Mouse (Mus musculus): ENCODE measurements around the gene Tdp1. TPM values are rescaled to one million over a fixed set of nuclear protein-coding genes. Genes with fewer than 3 reads are reported as not detected.

Gene Tdp1
- polyA plus RNA-seq, 1 experiment from 2014 or later: 80.6 TPM

DNA sequence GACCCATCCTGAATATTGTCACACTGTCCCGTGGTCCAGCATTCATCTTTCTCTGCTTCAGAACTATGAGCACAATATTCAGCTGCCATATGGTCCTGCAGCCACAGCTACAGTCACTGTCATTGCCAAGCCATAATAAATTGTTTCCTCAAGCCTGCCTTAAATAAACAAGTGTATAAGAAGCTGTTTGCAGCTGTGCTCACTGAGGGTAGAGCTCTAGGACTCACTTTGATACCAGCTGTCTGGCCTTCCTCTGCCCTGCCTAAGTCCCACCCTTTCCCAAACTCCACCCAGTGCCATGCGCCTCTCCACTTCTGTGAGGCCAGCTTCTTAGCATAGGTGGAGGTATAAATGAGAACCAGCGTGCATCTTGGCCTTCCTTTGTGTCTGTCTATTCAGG, 49.3 kb downstream of the Tdp1 start:
- H3K36me3 ChIP-seq (ENCODE audit: control insufficient read depth, insufficient read depth, low read length): peaks cover 33% of the 10 kb centered on the region
- no peak for ATAC-seq
- no peak overlapping the region for H3K9ac ChIP-seq (ENCODE audit: low read length)
- no peak overlapping the region for H3K27ac ChIP-seq (ENCODE audit: low read depth, low read length)
- no peaks in the 10 kb centered on the region for H3K27me3 ChIP-seq (replicated peaks; ENCODE audit: control insufficient read depth, insufficient read depth, low read length)
- no peak overlapping the region for H3K4me2 ChIP-seq (ENCODE audit: low read length)
- WGBS: 93% methylated on average over 3 of the region's 3 CpGs
- H3K4me1 ChIP-seq (ENCODE audit: control insufficient read depth, insufficient read depth, low read length): no peaks in the 10 kb centered on the region
- no peaks in the 10 kb centered on the region for H3K9me3 ChIP-seq (replicated peaks; ENCODE audit: control insufficient read depth, low read length)
- no peak overlapping the region for H3K4me3 ChIP-seq (ENCODE audit: low read depth, low read length)
- DNase-seq (ENCODE audit: low spot score): no peak

DNA sequence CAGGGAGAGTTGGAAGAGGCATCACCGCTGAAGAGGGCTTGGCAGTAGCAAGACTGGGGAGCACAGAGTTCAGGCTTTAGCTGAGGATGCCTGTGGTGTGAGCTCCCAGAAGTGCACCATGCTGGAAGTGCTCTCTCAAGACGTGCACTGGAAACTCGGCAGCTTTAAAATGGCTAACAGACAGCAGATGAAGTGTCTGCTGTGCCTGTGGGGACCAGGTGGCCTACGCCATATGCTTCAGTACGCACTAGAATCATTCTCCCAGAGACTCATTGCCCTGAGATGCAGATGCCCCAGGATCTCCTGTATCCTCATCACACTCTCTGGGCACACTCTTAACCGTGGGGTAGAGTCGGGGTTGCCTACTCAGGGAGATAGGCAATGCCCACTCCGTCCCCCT, 51.1 kb downstream of the Tdp1 start:
- Histone ChIP-seq H3K4me2 (ENCODE audit: low read length) (no peak overlapping the region), H3K9me3 (replicated peaks; ENCODE audit: control insufficient read depth, low read length) (no peaks in the 10 kb centered on the region), H3K27me3 (replicated peaks; ENCODE audit: control insufficient read depth, insufficient read depth, low read length) (no peaks in the 10 kb centered on the region), H3K4me3 (ENCODE audit: low read depth, low read length) (no peak overlapping the region), H3K4me1 (ENCODE audit: control insufficient read depth, insufficient read depth, low read length) (no peaks in the 10 kb centered on the region), H3K27ac (ENCODE audit: low read depth, low read length) (no peak overlapping the region), H3K9ac (ENCODE audit: low read length) (no peak overlapping the region), H3K36me3 (ENCODE audit: control insufficient read depth, insufficient read depth, low read length) (peaks cover 39% of the 10 kb centered on the region)
- WGBS: 83% methylated on average over 8 of the region's 8 CpGs
- DNase-seq (ENCODE audit: low spot score) (peak; percentile 17), ATAC-seq (no peak)

DNA sequence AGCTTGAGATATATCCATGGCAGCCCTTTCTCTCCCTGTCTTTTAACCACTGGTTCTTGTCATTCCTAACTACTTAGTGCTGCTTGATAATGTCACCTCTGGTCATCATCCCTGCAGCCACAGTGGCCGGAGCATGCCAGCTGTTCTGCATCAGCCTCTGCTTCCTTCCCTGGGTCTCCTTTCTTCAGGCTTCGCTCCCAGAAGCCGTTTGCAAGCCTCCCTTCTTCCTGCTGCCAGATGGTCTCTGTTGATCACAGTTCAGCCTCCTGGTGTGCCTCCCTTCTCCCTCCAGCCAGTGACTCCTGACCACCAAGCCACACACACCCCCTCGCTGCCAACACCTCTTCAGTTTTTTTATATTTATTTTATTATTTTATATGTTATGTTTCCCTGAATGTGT, 54.2 kb downstream of the Tdp1 start:
- H3K4me1 ChIP-seq (ENCODE audit: control insufficient read depth, insufficient read depth, low read length): no peaks in the 10 kb centered on the region
- no peak overlapping the region for H3K4me3 ChIP-seq (ENCODE audit: low read depth, low read length)
- no peak overlapping the region for H3K27ac ChIP-seq (ENCODE audit: low read depth, low read length)
- no peak for DNase-seq (ENCODE audit: low spot score)
- H3K4me2 ChIP-seq (ENCODE audit: low read length): no peak overlapping the region
- H3K36me3 ChIP-seq (ENCODE audit: control insufficient read depth, insufficient read depth, low read length): peaks cover 47% of the 10 kb centered on the region
- H3K27me3 ChIP-seq (replicated peaks; ENCODE audit: control insufficient read depth, insufficient read depth, low read length): no peaks in the 10 kb centered on the region
- WGBS: 86% methylated on average over 4 of the region's 4 CpGs
- H3K9ac ChIP-seq (ENCODE audit: low read length): no peak overlapping the region
- ATAC-seq: no peak
- H3K9me3 ChIP-seq (replicated peaks; ENCODE audit: control insufficient read depth, low read length): no peaks in the 10 kb centered on the region

DNA sequence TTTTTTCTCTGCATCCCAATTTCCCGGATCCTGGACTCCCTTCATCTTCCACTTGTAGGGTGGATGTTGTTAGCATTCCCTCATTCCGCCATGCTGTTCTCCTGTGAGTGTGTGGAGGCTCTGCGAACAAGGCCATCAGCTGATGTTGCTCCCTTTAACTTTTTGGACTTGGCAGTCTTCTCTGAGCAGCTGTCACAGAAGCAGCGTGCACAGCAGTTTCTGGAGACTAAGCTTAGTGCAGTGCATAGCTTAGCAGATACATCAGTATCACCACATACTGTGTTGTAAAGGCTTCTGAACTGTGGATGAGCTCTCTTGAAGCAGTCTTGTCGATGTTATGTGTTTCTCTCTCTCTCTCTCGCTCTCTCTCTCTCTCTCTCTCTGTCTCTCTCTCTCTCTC, 54.9 kb downstream of the Tdp1 start:
- Histone ChIP-seq H3K27me3 (replicated peaks; ENCODE audit: control insufficient read depth, insufficient read depth, low read length) (no peaks in the 10 kb centered on the region), H3K4me3 (ENCODE audit: low read depth, low read length) (no peak overlapping the region), H3K36me3 (ENCODE audit: control insufficient read depth, insufficient read depth, low read length) (peaks cover 52% of the 10 kb centered on the region), H3K9ac (ENCODE audit: low read length) (no peak overlapping the region), H3K9me3 (replicated peaks; ENCODE audit: control insufficient read depth, low read length) (no peaks in the 10 kb centered on the region), H3K4me2 (ENCODE audit: low read length) (no peak overlapping the region), H3K4me1 (ENCODE audit: control insufficient read depth, insufficient read depth, low read length) (no peaks in the 10 kb centered on the region), H3K27ac (ENCODE audit: low read depth, low read length) (no peak overlapping the region)
- DNase-seq (ENCODE audit: low spot score) (no peak), ATAC-seq (no peak)
- 92% methylated on average over 6 of the region's 6 CpGs for WGBS

DNA sequence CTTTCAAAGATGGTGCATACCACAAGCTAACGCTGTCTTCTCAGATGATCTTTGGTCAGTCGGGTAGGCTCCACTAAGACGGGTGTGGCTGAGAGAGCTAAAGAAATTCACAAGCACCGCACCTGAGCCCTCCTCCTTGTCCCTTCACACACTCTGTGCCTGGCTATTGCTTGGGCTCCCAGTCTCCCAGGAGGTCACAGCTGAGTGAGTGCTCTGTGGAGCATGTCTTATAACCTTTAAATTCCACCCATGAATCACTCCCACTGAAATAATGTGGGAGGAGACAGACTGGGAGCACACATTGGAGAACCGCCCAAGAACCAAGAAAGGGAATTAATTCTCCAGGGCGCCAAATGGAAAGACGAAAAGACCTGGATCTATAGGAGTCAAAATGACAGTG, 56.4 kb downstream of the Tdp1 start:
- Histone ChIP-seq H3K9ac (ENCODE audit: low read length) (no peak overlapping the region), H3K27ac (ENCODE audit: low read depth, low read length) (no peak overlapping the region), H3K4me2 (ENCODE audit: low read length) (no peak overlapping the region), H3K4me3 (ENCODE audit: low read depth, low read length) (no peak overlapping the region), H3K36me3 (ENCODE audit: control insufficient read depth, insufficient read depth, low read length) (peaks cover 53% of the 10 kb centered on the region), H3K9me3 (replicated peaks; ENCODE audit: control insufficient read depth, low read length) (no peaks in the 10 kb centered on the region), H3K27me3 (replicated peaks; ENCODE audit: control insufficient read depth, insufficient read depth, low read length) (no peaks in the 10 kb centered on the region), H3K4me1 (ENCODE audit: control insufficient read depth, insufficient read depth, low read length) (no peaks in the 10 kb centered on the region)
- 85% methylated on average over 7 of the region's 7 CpGs for WGBS
- DNase-seq (ENCODE audit: low spot score) (no peak), ATAC-seq (no peak)

DNA sequence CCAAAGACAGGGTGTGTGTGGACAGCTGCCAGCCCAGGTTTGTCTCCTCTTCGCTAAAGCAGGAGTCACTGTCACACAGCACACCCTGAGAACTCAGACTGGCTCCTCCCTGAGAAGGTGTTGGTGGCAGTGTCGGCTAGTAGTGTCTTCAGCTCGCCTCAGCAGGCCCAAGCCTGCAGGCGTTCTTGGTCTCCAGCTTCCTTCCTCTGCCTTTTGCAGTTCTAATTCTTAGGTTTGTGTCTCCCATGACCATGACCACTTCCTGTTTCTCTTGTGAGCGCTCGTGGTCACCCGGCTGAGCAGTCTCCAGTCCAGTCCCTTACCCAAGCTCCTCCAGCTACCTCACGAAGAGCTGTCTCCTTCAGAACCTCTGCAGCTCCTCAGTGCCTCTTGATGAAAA, 58.1 kb downstream of the Tdp1 start:
- Histone ChIP-seq H3K36me3 (ENCODE audit: control insufficient read depth, insufficient read depth, low read length) (peaks cover 57% of the 10 kb centered on the region), H3K4me3 (ENCODE audit: low read depth, low read length) (no peak overlapping the region), H3K9me3 (replicated peaks; ENCODE audit: control insufficient read depth, low read length) (no peaks in the 10 kb centered on the region), H3K9ac (ENCODE audit: low read length) (no peak overlapping the region), H3K27ac (ENCODE audit: low read depth, low read length) (no peak overlapping the region), H3K4me2 (ENCODE audit: low read length) (no peak overlapping the region), H3K27me3 (replicated peaks; ENCODE audit: control insufficient read depth, insufficient read depth, low read length) (no peaks in the 10 kb centered on the region), H3K4me1 (ENCODE audit: control insufficient read depth, insufficient read depth, low read length) (no peaks in the 10 kb centered on the region)
- ATAC-seq (no peak), DNase-seq (ENCODE audit: low spot score) (no peak)
- WGBS: 95% methylated on average over 8 of the region's 8 CpGs

DNA sequence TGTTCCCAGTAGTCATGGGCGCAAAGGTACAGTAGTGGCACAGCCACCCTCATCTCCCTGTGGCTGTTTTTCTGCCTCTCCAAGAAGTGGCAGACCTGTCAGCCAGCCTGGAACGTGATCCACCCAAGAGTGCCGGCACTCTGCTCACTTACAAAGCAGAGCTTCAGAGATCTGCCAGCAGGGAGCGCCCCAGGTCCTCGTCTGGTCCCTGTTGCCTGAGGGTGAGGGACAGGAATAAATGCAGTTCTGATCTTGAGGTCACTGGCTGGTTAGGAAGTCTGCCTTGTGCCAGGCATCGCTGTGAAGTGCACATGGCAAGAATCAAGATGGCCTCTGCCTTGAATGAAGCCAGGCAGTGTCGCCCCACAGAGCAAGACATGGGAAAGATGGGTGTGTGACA, 68.6 kb downstream of the Tdp1 start:
- DNase-seq (ENCODE audit: low spot score) (peak; percentile 54), ATAC-seq (no peak)
- 53% methylated on average over 7 of the region's 7 CpGs for WGBS
- Histone ChIP-seq H3K36me3 (ENCODE audit: control insufficient read depth, insufficient read depth, low read length) (peaks cover 13% of the 10 kb centered on the region), H3K9ac (ENCODE audit: low read length) (no peak overlapping the region), H3K4me1 (ENCODE audit: control insufficient read depth, insufficient read depth, low read length) (0 out of 2 replicates have a peak, but pooled peaks cover 3% of the 10 kb centered on the region), H3K4me3 (ENCODE audit: low read depth, low read length) (no peak overlapping the region), H3K9me3 (replicated peaks; ENCODE audit: control insufficient read depth, low read length) (no peaks in the 10 kb centered on the region), H3K4me2 (ENCODE audit: low read length) (no peak overlapping the region), H3K27ac (ENCODE audit: low read depth, low read length) (no peak overlapping the region), H3K27me3 (replicated peaks; ENCODE audit: control insufficient read depth, insufficient read depth, low read length) (no peaks in the 10 kb centered on the region)

DNA sequence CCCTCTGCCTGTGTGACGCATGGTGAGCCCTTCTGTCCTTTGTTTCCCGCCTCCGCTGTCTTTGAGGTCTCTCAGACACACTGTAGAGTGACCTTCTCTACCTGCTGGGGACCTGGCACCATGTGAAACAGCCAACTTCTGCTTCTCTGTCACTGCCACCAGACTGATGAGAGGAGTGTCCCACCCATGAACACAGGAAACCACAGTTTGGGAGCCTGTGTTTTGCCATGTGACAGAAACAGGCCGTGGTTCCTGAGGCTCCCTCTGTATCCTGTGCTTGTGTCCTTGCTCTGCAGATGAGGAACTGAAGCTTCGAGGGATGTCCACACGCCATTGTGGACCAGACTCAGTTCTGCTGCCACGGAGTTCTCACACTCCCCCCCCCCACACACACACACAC, 72.1 kb downstream of the Tdp1 start:
- Histone ChIP-seq H3K9me3 (replicated peaks; ENCODE audit: control insufficient read depth, low read length) (no peaks in the 10 kb centered on the region), H3K27me3 (replicated peaks; ENCODE audit: control insufficient read depth, insufficient read depth, low read length) (no peaks in the 10 kb centered on the region), H3K4me1 (ENCODE audit: control insufficient read depth, insufficient read depth, low read length) (peaks cover 13% of the 10 kb centered on the region; the same call in 1 of the 2 replicates), H3K4me2 (ENCODE audit: low read length) (no peak overlapping the region), H3K9ac (ENCODE audit: low read length) (no peak overlapping the region), H3K4me3 (ENCODE audit: low read depth, low read length) (no peak overlapping the region), H3K27ac (ENCODE audit: low read depth, low read length) (no peak overlapping the region), H3K36me3 (ENCODE audit: control insufficient read depth, insufficient read depth, low read length) (peaks cover 7% of the 10 kb centered on the region; the same call in 1 of the 2 replicates)
- WGBS: 76% methylated on average over 7 of the region's 7 CpGs
- no peak for ATAC-seq
- no peak for DNase-seq (ENCODE audit: low spot score)

DNA sequence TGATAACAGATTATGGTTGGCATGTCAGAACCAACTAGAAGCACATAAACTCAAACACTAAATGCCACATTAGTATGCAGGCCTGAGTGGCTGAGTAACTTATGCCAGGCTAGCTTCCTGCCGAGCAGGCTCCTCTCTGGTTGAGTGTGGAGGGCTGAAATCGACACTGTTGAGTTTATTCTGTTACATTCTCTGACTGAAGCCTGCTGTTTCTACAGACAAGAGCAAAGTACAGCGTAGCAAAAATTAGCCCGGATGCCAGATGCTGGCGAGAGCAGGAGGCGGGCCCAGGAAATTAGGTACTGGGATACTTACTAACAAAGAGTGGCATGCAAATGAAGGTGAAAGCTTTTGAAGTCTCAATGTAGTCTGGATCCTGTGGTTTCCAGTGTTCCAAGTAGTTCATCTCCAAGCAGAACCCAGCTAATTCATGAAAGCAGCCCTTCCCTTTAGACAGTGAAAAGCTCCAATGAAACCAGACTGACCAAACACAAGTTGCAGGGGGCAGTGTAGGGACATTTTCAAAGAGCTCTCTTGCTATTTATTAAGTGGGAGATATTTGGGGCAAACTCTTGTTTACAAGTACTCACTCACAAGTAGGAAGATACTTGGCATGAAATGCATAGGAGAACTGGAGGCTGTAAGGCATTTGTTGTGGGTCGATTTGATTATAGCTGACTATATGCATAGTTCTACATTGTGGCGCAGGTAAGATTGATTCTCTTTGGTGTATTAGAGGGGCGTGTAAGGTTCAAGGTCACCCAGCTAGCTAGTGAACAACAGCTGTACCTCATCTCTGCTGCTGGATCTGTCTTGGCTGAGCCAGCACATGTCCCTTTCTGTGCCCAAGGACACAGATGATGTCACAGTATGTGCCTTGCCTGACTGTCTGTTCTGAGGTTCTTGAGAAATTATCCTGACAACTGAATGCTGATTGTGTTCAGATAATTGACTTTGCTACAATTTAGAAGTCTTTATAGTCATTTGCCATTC, 74.0 kb downstream of the Tdp1 start:
- H3K4me2 ChIP-seq (ENCODE audit: low read length): no peak overlapping the region
- no peaks in the 10 kb centered on the region; the same call in 1 of the 2 replicates for H3K27me3 ChIP-seq (replicated peaks; ENCODE audit: control insufficient read depth, insufficient read depth, low read length)
- H3K9ac ChIP-seq (ENCODE audit: low read length): no peak overlapping the region
- H3K4me1 ChIP-seq (ENCODE audit: control insufficient read depth, insufficient read depth, low read length): peaks cover 13% of the 10 kb centered on the region; the same call in 1 of the 2 replicates
- peaks cover 7% of the 10 kb centered on the region; the same call in 1 of the 2 replicates for H3K36me3 ChIP-seq (ENCODE audit: control insufficient read depth, insufficient read depth, low read length)
- no peak overlapping the region for H3K4me3 ChIP-seq (ENCODE audit: low read depth, low read length)
- peak; percentile 61 for ATAC-seq
- H3K27ac ChIP-seq (ENCODE audit: low read depth, low read length): peak overlapping the region; percentile 36; the same call in 1 of the 2 replicates
- WGBS: 37% methylated on average over 9 of the region's 9 CpGs
- peak; percentile 64 for DNase-seq (ENCODE audit: low spot score)
- no peaks in the 10 kb centered on the region for H3K9me3 ChIP-seq (replicated peaks; ENCODE audit: control insufficient read depth, low read length)

All from forebrain, embryonic 14.5 days (tissue).